In the genomic region with DNA sequence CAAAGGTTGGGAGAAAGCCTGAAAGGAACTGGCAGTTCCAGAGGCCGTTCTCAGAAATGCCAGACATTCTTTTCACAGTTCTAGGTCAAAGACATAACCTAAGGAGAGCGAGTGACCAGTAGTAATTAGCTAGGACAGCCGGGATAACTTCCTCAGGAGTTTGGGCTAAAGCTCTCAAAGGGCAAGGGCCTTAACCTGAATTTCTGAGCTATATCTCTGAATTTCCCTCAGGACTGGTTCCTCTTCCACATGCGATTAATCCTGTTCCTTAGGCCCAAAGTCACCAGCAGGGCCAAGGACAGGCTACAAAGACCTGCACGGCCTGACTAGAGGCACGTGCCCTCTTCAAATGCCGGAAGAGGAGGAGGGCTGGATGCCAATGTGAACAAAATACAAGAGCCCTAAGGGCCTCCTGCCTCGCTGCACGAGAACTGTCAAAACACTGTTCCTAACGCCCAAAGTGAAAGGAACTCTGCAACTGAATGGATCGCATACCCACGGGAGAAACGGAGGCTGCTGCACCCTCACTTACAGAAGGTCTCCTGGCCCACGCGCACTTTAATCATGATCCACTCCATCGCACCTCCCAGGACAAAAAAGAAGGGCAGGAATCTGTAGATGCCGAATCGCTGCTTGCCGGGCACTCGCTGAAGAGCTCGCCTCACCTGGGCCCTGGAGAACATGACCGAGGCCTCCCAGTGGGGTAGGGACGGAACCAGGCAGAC, we compare ENCODE assay signal across 8 mouse cellular contexts. TPM values are rescaled to one million over a fixed set of nuclear protein-coding genes. Genes with fewer than 3 reads are reported as not detected.
DNase-seq lines count a peak whose midpoint lies in the region; ATAC-seq and TF ChIP-seq lines count a peak whose summit lies in the region.

No protein-coding gene starts in this region.

- no peak for TF ChIP-seq CTCF in hindbrain, postnatal 0 days (IDR thresholded peaks at IDR 0.05; ENCODE audit: low read depth)

- peak overlapping the region; percentile 90 for H3K4me2 ChIP-seq in forebrain, embryonic 13.5 days
- peak overlapping the region; percentile 87 for H3K4me2 ChIP-seq in hindbrain, postnatal 0 days (ENCODE audit: low read depth, low read length)
- H3K4me2 ChIP-seq in liver, embryonic 12.5 days: peak overlapping the region; percentile 99

- H3K27ac ChIP-seq in forebrain, embryonic 13.5 days: peak overlapping the region; percentile 90
- H3K27ac ChIP-seq in hindbrain, postnatal 0 days: peak overlapping the region; percentile 72
- peak overlapping the region; percentile 86 for H3K27ac ChIP-seq in liver, embryonic 12.5 days

- H3K36me3 ChIP-seq in forebrain, embryonic 13.5 days (ENCODE audit: poor library complexity, severe bottlenecking): peaks cover 13% of the 10 kb centered on the region; the same call in 1 of the 2 replicates
- H3K36me3 ChIP-seq in hindbrain, postnatal 0 days (ENCODE audit: insufficient read depth, low read length): no peaks in the 10 kb centered on the region
- H3K36me3 ChIP-seq in liver, embryonic 12.5 days: peaks cover 42% of the 10 kb centered on the region

- intact Hi-C loops in left cerebral cortex, postnatal 14 days (cut with DNase I): no loop called here
- intact Hi-C loops in left cerebral cortex, postnatal 25 days (cut with DNase I): loop anchor here (1.0 kb wide), 1 partner anchor 78 kb away; no protein-coding TSS in a partner anchor

- H3K4me1 ChIP-seq in forebrain, embryonic 13.5 days: peaks cover 52% of the 10 kb centered on the region
- H3K4me1 ChIP-seq in hindbrain, postnatal 0 days (ENCODE audit: insufficient read depth, low read length): peaks cover 32% of the 10 kb centered on the region
- peaks cover 70% of the 10 kb centered on the region for H3K4me1 ChIP-seq in liver, embryonic 12.5 days

- DNase-seq in left cerebral cortex, postnatal 14 days (ENCODE audit: low spot score in 2 of 2): peak; percentile 43 to 45
- no peak for DNase-seq in left cerebral cortex, postnatal 25 days (ENCODE audit: low spot score in 2 of 2)
- peak; percentile 69 for DNase-seq in adrenal gland, postnatal 10 days
- peak; percentile 57 for DNase-seq in hindbrain, postnatal 0 days (ENCODE audit: low spot score)
- peak; percentile 12 to 49 for DNase-seq in monocyte, adult 2 months (ENCODE audit: low read depth in 1 of 2, low spot score in 2 of 2)
- no peak for DNase-seq in layer of hippocampus, adult 8-10 months (ENCODE audit: low spot score in 2 of 2)

- H3K9ac ChIP-seq in forebrain, embryonic 13.5 days: peak overlapping the region; percentile 77
- H3K9ac ChIP-seq in hindbrain, postnatal 0 days (replicated peaks; ENCODE audit: low read length): peak overlapping the region; percentile 62
- peak overlapping the region; percentile 88 for H3K9ac ChIP-seq in liver, embryonic 12.5 days

- H3K27me3 ChIP-seq in forebrain, embryonic 13.5 days: no peaks in the 10 kb centered on the region
- H3K27me3 ChIP-seq in hindbrain, postnatal 0 days (ENCODE audit: insufficient read depth, low read length): no peaks in the 10 kb centered on the region
- H3K27me3 ChIP-seq in liver, embryonic 12.5 days (replicated peaks): no peaks in the 10 kb centered on the region

- 2% methylated on average over 23 of the region's 23 CpGs for WGBS in forebrain, embryonic 13.5 days
- 1% methylated on average over 23 of the region's 23 CpGs for WGBS in hindbrain, postnatal 0 days
- 2% methylated on average over 23 of the region's 23 CpGs for WGBS in liver, embryonic 12.5 days (ENCODE audit: insufficient replicate concordance)

- peak; percentile 10 for ATAC-seq in forebrain, embryonic 13.5 days
- ATAC-seq in hindbrain, postnatal 0 days: no peak
- peak; percentile 4 for ATAC-seq in liver, embryonic 12.5 days

- H3K4me3 ChIP-seq in forebrain, embryonic 13.5 days: peak overlapping the region; percentile 73
- H3K4me3 ChIP-seq in hindbrain, postnatal 0 days (ENCODE audit: low read length): peak overlapping the region; percentile 59
- H3K4me3 ChIP-seq in liver, embryonic 12.5 days: peak overlapping the region; percentile 71

- H3K9me3 ChIP-seq in forebrain, embryonic 13.5 days (replicated peaks): no peaks in the 10 kb centered on the region
- no peaks in the 10 kb centered on the region for H3K9me3 ChIP-seq in hindbrain, postnatal 0 days (ENCODE audit: low read length)
- no peaks in the 10 kb centered on the region for H3K9me3 ChIP-seq in liver, embryonic 12.5 days (replicated peaks)

RNA-seq across cellular contexts. Expression of a gene that starts 0.5 kb away (rescaled TPM):
- 10 to 100 TPM; 27.3 to 28.2 TPM for total RNA-seq in left cerebral cortex, postnatal 14 days (2021)
- 10 to 100 TPM; 20.4 to 28.4 TPM for total RNA-seq in left cerebral cortex, postnatal 25 days (2021)
- total RNA-seq in adrenal gland, postnatal 10 days (2021): 100 to 1,000 TPM in 1 of 2 experiments, 10 to 100 TPM in 1; 86.9 to 103 TPM
- 76.6 and 82.2 TPM in 2 replicates for polyA plus RNA-seq in forebrain, embryonic 13.5 days (2015; fragmentation: Nextera tagmentation; extraction: Ambion mirVana)
- 0.93 and 5.0 TPM in 2 replicates for total RNA-seq in hindbrain, postnatal 0 days (2014; rRNA removed)
- 59.5 and 64.8 TPM in 2 replicates for polyA plus RNA-seq in hindbrain, postnatal 0 days (2015; fragmentation: Nextera tagmentation; extraction: Ambion mirVana)
- polyA plus RNA-seq in liver, embryonic 12.5 days (2016; fragmentation: Nextera tagmentation; extraction: Ambion mirVana): 95.4 and 103 TPM in 2 replicates
- 10 to 100 TPM; 19.5 to 43.1 (median 26.7) TPM for total RNA-seq in layer of hippocampus, adult 8-10 months (2022)

RNA-seq across cellular contexts. Expression of a gene that starts 2.6 kb away (rescaled TPM):
- 1 to 10 TPM; 5.7 to 6.4 TPM for total RNA-seq in left cerebral cortex, postnatal 14 days (2021)
- total RNA-seq in left cerebral cortex, postnatal 25 days (2021): 1 to 10 TPM; 3.3 to 4.1 TPM
- total RNA-seq in adrenal gland, postnatal 10 days (2021): 10 to 100 TPM; 52.0 to 52.6 TPM
- polyA plus RNA-seq in forebrain, embryonic 13.5 days (2015; fragmentation: Nextera tagmentation; extraction: Ambion mirVana): 306 and 325 TPM in 2 replicates
- 209 and 236 TPM in 2 replicates for total RNA-seq in hindbrain, postnatal 0 days (2014; rRNA removed)
- polyA plus RNA-seq in hindbrain, postnatal 0 days (2015; fragmentation: Nextera tagmentation; extraction: Ambion mirVana): 203 and 204 TPM in 2 replicates
- 298 and 306 TPM in 2 replicates for polyA plus RNA-seq in liver, embryonic 12.5 days (2016; fragmentation: Nextera tagmentation; extraction: Ambion mirVana)
- total RNA-seq in layer of hippocampus, adult 8-10 months (2022): 1 to 10 TPM; 5.9 to 8.8 (median 7.8) TPM

RNA-seq across cellular contexts. Expression of a gene that starts 40.2 kb away (rescaled TPM):
- 10 to 100 TPM; 26.8 to 31.4 TPM for total RNA-seq in left cerebral cortex, postnatal 14 days (2021)
- 10 to 100 TPM; 19.8 to 30.3 TPM for total RNA-seq in left cerebral cortex, postnatal 25 days (2021)
- total RNA-seq in adrenal gland, postnatal 10 days (2021): 10 to 100 TPM; 74.3 to 74.8 TPM
- polyA plus RNA-seq in forebrain, embryonic 13.5 days (2015; fragmentation: Nextera tagmentation; extraction: Ambion mirVana): 13.5 and 16.3 TPM in 2 replicates
- 31.2 and 35.4 TPM in 2 replicates for total RNA-seq in hindbrain, postnatal 0 days (2014; rRNA removed)
- polyA plus RNA-seq in hindbrain, postnatal 0 days (2015; fragmentation: Nextera tagmentation; extraction: Ambion mirVana): 10.5 and 11.5 TPM in 2 replicates
- polyA plus RNA-seq in liver, embryonic 12.5 days (2016; fragmentation: Nextera tagmentation; extraction: Ambion mirVana): 27.4 and 28.0 TPM in 2 replicates
- total RNA-seq in layer of hippocampus, adult 8-10 months (2022): 10 to 100 TPM; 17.6 to 27.0 (median 25.1) TPM

Comparison
In these comparisons a context has a peak if more than half of its experiments do, and no peak if none do; other contexts are left out.
1. DNase-seq: peak in left cerebral cortex, postnatal 14 days (2 of 2), adrenal gland, postnatal 10 days (single experiment), hindbrain, postnatal 0 days (single experiment) and monocyte, adult 2 months (2 of 2); none in left cerebral cortex, postnatal 25 days (0 of 2) and layer of hippocampus, adult 8-10 months (0 of 2).
2. RNA of a gene that starts 2.6 kb away (total RNA-seq): 209 to 236 TPM in hindbrain, postnatal 0 days and 52.0 to 52.6 TPM in adrenal gland, postnatal 10 days; 5.9 to 8.8 TPM in layer of hippocampus, adult 8-10 months, 5.7 to 6.4 TPM in left cerebral cortex, postnatal 14 days and 3.3 to 4.1 TPM in left cerebral cortex, postnatal 25 days; every median in the first group is over 4 times any median in the second.
3. Peak in every context shown above with its lines, with median percentiles within 50 percentile points of each other: H3K27ac ChIP-seq, H3K4me2 ChIP-seq, H3K4me3 ChIP-seq and H3K9ac ChIP-seq.